Mouse (Mus musculus) left cerebral cortex, postnatal 4 days (tissue): ENCODE measurements around the gene Tmed9. TPM values are rescaled to one million over a fixed set of nuclear protein-coding genes. Genes with fewer than 3 reads are reported as not detected.

Source experiments
- DNase-seq: peaks from one replicate; pipeline ENCODE4 v3.0.0-alpha.2; 2022
- intact Hi-C: fragments of 180-260 bp; cut with DNase I; formaldehyde crosslinking; loops from one replicate; pipeline ENCODE4 v1.15.1; 2025
- total RNA-seq, 2 experiments: library from RNA; stranded (reverse); gene quantifications; 2 replicates each; pipeline ENCODE4 v1.2.3; 2021

Tmed9 gene
- total RNA-seq: 100 to 1,000 TPM; 109 to 111 TPM

DNA sequence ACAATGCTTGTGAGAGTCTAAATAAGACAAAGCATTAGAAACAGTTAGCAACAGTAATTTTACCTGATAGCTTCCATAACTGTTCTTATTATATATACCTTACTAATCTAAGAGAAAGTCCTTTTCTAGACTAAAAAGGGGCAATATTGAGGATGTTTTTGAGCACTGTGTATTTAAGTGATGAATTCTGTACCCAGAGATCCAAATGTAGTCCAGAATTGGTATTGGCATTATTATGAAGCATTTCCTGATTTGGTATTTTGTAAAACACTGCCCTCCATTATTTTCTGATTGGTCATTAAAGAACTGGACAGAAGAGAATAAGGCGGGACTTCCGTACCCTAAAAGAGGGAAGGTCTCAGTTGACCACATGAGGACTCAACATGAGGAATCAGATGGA lies at the start of gene Tmed9:
Tmed9 (plus strand) TSS at position 301 of the 400 bp plus-strand sequence.
- intact Hi-C loops: no loop called here
- DNase-seq: no peak

DNA sequence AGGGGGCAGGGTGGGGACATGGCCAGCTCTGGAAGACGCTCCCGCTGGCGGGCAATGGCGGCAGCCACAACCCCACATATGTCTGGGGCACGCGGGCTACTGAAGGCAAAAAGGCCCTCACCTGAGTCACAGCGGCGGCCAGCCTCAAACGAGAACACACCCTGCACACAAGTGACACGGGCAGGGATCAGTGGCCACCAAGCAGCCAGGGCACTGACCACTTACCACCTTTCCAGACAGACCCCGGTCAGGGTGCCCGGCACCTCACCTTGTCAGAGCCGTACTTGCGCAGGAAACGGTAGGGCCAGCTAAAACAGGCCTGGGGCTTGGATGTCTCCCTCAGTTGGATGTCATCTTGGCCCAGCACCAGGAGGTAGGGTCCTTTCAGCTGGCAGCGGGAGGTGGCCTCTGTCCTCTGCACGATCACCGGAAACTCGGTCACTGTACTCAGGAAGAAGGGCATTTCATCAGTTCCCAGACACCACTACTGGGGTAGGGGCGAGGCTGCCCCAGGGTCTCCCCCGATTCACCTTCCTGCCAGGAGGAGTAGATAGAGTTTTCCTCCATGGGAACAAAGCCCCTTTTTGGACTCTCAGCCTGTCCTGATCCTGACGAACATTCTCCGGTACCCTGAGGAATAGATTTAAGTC lies 49.5 kb upstream of the Tmed9 start:
- DNase-seq: no peak
- intact Hi-C loops: no loop called here

DNA sequence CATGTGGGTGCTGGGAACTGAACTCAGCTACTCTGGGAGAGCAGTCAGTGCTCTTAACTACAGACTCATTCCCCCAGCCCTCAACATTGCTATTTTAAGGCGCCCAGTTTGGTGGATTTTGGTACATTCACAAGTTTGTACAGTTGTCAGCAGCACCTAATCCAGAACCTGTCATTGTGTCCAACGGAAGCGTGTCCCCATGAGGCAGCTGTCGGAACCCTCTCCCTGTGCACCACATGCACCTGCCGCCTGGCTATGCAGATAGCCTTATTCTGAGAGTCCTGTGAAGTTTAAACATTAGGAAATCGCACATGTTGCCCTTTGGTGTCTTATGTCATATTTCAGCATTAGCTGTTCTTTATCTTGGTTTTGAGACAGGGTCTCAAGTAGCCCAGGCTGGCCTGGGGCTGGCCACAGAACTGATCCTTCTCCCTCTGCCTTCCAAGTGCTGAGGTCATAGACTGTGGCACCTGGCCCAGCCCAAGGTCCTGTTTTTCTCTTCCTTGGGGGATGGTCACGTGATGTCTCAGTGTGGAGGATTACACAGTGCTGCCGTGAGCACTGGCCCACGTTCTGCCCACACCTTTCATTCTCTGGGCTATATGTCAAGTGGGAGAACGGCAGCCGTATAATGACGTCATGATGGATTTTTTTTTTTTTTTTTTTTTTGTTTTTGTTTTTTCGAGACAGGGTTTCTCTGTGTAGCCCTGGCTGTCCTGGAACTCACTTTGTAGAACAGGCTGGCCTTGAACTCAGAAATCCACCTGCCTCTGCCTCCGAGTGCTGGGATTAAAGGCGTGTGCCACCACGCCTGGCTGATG lies 47.6 kb upstream of the Tmed9 start:
- DNase-seq: no peak
- intact Hi-C loops: no loop called here

DNA sequence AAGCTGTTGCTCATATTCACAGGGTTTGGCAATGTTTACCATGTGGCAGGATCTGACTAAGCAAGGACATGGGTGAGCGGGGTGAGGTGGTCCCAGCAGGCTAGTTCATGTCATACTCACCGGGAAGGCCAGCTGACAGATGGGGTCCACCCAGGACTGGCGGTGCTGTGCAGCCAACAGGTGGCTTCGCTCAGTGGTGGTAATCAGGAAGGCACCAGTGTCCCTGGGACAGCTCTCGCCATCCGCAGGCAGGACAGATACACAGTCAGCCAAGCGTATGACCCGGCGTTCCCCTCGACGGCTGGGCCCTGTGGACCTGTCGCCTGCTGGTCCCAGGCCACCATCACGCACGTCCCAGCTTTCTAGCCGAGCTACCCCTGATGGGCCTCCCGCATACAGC lies 46.3 kb upstream of the Tmed9 start:
- no peak for DNase-seq
- intact Hi-C loops: no loop called here

DNA sequence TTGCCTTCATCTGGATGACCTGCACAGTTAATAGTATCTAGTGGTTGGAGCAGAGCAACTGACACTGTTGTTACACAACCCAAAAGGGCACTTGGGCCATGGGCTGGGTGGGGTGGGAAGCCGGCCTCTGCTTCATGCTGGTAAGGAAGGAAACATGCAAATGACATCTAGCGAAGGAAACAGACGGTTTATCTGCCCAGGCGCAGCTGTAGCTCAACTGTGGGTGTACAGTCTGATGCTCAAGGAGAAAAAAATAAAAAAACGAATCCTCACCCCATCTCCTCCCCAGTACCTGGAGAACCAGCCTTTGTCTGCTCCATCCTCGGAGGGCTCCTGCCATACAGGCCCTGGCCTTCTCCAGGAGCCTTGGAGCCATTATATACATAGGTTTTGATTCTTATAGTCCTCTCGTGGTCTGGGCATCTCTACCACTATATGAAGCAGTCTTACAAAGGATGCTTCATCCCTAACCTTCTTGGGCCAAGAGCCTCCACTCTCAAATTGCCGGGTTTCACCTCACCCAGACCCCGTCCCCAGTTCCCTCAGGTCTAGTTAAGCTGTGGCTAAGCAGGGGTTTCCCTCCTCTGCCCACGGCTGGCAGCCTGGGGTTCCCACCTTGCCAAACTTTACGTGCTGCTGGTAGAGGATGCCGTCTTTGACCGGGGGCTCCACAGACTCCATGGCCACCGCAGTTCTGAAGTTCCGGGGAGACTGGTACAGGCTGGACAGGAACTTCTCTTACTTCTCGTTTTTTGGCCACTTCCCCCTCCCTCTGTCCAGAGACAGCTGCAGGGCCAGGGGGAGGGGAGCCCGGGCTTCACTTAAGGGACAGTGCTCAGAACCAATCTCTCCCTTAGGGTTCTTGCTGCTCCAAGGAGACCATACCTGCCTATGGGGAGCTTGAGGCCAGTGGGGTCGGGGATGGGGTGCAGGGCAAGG lies 45.4 kb upstream of the Tmed9 start:
- no peak for DNase-seq

DNA sequence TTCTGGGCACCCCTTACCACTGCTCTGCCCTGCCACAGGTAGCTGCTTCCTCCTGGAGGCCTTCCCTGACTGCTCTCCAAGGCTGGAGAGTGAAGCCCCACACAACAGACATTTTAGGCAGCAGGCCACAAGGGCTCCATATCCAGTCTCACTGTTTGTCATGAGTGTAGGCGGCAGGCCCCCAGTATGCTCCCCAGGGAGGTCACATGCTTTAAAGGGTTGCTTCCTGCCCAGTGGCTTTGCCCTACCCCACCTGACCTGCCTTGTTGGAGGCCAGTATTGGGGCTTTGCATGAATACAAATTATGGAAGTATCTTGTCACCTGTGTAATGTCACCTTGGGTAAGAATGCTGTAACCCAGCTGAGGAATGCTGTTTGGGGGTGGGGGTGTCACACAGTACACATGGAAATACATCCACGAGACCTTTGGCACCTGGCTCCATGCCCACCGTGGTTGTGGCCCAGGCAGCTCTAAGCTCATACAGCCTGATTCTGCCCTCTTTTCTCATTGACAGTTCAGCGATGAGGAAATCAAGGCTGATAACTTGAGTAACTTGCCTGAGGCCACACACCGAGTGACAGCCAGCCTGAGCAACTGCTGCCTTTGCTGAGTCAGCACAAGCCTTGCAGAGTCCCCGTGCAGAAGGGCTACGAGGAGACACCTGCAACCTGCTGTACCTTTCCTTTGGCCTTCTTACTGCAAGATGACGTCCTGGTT lies 44.2 kb upstream of the Tmed9 start, which contains the start of gene Dok3:
Dok3 (minus strand) TSS at position 99 of the 718 bp plus-strand sequence.
- intact Hi-C loops: no loop called here
- no peak for DNase-seq

More for the DNA sequence above, 45.4 kb upstream of the Tmed9 start:
- intact Hi-C loops: no loop called here

DNA sequence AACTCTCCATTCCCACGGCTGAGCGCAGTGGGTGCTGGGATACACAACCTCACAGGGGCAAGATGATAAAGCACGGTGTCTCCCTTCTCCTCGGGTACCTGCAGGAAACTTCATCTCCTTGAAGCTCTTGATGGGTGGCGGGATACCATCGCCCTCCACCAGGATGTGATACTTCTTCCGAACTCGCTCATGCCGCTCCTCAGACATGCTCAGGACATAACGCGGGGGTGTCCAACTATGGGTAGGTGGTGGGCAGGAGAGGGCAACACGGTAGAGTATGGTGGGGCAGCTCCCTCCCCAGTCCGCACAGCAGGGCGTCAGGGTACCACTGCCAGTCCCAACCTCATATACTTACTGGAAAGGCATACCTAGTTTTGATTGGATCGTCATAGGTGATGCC lies 38.3 kb upstream of the Tmed9 start:
- intact Hi-C loops: no loop called here
- no peak for DNase-seq

DNA sequence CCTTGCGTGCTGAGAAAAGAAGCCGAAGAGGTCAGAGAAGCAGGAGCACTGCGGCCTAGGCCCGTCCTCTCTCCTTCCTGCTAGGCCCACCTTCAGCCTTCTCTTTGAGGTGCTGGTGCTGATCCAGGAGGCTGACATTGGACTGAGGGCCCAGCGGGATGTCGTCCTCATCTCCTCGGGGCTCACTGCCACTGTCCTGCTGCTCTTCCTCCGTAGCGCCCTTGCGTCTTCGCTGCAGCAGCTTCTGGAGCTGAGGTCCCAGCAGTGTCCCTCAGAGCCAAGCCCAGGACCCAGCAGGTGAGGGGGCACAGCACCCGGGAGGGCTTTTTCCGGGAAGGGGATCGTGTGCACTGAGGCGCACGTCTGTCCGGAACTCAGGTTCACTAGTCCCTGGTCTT lies 37.7 kb upstream of the Tmed9 start:
- DNase-seq: no peak
- intact Hi-C loops: no loop called here

DNA sequence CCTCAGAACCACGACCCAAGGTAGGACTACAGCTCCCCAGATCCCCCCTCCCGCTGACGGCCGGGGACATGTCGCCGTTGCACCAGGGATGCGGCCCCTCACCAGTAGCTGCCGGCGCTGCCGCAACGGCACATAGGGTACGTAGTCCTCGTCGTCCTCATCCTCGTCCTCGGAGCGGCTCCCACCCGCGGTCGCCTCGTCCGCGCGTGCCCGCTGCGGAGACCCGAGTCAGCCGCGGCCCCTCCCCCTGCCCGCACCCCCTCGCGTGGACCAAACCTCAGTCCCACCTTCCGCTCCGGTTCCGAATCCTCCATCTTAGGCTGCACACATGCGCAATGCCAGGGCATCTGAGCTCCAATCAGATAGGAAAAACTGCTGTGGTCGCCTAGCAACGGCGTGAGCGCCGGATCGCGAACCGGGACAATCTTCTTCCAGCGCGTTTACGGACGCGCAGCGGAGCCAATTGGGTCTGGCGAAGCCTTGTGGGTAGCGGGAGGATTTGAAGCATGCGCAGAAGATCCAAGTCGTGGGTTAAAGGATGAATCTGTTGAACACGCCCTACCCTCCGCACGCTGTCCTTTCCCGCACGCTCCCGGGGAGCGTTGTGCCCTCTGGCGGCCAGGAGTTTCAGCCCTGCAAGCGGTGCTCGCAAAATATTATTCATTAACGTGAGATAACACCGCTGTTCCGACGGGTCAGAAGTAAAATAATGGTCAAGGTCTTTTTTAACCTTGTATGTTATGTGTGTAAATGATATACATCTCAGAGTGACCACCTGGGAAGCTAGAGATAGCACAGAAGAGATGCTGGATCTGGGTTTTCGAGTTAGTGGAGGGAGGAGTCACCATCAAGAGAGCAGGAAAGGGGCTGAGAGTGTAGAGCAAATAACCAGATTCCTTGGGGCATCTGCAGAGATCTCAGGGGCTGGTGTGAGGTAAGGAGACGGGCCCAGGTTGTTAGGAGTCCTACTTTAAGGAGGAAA lies 37.0 kb upstream of the Tmed9 start, which contains the start of gene Ddx41:
Ddx41 (minus strand) TSS at position 465 of the 982 bp plus-strand sequence.
- intact Hi-C loops: no loop called here
- DNase-seq: peak; percentile 98

DNA sequence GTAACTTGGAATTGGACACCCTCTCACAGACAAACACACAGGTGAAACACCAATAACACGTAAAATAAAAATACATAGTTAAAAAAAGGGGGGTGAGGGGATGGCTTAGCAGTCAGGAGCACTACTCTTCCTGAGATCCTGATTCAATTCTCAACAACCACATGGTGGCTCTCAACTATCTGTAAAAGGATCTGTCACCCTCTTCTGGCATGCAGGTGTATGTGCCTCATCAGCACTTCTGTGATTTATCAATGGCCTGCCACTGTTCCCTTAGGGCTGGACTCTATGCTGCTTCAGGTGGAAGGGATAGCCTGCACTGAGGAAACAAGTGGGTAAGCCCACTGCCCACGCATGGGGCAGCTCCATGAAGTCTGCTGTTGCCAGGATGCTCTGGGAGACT lies 32.6 kb upstream of the Tmed9 start:
- intact Hi-C loops: no loop called here
- no peak for DNase-seq

DNA sequence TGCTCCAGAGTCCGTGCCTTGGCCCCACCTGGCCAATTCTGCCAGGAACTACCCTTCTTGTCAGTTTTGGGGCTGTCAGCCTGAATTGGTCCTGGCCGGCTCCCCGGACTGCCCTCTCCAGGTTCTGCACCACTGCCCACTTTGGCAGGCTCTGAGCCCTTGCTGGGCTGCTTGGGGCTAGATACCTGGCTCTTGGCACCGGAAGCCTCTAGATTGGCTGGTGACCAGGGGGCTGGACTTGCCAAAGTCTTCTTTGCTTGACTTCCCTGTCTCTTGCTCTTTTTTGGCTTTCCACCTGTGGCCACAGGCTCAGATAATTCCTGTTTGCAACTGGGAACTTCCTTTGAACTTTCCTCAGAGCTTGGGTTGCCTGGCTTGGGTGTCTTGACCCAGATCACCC lies 30.6 kb upstream of the Tmed9 start:
- DNase-seq: no peak
- intact Hi-C loops: no loop called here

DNA sequence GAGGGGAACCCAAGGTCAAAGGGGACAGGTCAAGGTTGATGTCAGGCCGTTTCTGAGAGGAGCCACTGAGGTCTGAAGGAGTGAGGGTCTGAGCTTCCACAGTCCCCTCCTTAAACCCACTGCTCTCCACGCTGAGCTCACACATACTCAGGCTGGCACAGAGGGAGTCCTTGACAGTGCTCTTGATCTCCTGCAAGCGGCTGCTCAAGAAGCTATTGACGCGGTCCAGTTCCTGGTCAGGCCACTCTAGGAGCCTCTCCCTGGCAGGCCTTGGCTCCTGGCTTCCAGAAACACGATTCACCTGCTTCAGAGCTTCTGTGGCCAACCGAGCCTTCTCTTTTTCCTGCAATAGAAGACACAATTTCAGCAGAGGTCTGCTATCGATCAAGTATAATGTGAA lies 30.1 kb upstream of the Tmed9 start:
- no peak for DNase-seq
- intact Hi-C loops: no loop called here

DNA sequence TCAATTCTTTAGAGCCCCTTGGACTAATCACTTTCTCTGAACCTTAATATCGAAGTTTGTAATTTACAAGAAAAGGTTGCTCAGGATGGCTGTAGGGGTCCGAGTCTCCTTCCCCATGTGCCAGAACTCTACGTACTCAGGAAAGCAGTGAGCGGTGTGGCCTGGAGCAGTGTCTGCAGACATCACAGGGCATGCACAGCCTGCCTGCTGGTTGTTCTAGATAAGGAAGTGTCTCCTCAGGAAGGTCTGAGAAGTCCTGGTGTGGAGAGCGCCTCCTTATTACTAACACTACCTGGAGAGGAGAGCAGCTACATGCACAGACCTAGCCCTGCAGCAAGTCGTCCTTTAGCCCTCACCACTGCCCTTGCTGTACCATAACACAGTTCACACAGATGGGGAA lies 28.7 kb upstream of the Tmed9 start:
- intact Hi-C loops: no loop called here
- DNase-seq: no peak

DNA sequence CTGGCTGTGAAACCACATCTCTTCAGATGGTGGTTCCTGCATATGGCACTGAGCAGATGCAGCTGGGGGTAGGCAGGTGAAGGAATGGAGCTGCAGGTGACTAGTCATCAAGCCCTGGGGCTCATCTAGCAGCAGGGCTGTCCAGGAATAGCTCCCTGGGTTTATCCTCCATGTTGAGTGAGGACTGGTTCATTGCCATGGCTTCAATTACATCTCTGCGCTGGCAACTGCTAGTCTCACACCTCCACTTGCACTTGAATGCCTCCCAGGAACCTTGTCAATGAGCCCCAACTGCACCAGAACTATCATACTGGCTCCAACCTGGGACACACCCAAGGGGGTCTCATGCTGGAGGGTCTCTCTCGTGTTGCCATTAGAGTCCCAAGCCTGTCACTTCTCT lies 25.6 kb upstream of the Tmed9 start:
- no peak for DNase-seq
- intact Hi-C loops: no loop called here

DNA sequence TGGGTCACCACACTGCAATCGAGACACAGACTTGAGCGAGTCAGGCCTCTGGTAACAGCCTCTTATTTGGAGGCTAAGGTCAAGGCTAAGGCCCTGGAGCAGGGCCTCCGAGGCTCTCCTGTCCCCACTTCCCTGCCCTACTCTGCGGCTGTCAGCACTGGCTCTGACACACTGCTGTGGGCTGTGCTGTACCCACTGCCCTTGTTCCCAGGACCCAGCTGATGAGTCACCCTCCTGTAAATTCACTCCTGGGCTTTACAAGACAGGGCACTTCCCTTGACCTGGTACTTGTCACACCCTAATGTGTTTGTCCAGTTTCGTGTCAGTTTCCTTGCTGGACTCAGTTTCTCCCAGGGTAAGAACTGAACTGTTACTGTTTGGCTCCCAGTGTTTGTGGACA lies 25.1 kb upstream of the Tmed9 start:
- no peak for DNase-seq
- intact Hi-C loops: no loop called here

DNA sequence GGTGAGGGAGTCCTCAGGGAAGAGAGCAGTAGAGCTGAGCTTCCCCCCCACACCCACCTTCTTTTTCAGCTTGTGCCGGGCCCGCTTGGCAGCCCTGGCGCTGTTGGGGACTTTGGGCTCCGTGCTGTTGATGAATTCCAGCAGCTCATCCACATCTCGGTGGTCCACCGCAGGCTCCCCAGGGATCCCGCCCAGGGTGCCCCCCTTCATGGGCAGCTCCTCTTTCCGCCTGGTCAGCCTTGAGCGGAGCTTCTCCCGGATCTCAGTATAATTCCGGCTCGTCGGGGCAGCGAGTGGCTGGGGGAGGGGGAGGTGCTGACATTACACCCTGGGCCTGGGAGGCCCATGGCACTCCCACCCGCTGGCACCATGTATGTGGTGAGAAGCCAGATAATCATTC lies 24.5 kb upstream of the Tmed9 start:
- intact Hi-C loops: no loop called here
- DNase-seq: no peak

DNA sequence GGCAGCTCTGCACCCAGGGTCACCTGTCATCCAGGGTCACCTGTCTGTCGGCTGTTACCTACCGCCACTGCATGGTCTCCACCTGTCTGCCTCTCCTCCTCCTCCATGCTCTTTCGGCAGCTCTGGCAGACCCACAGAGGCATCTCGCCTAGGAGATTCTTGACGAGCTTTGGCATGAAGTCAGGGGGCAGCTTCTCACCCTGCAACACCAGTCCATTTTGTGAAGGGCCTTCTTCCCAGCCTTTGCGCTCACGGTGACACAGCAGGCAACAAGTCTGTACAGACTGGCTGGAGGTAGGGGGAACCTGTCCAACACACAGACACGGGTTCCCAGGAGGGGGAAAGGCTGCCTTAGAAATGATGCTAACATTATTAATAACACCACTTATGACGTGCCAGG lies 17.6 kb upstream of the Tmed9 start:
- intact Hi-C loops: no loop called here

DNA sequence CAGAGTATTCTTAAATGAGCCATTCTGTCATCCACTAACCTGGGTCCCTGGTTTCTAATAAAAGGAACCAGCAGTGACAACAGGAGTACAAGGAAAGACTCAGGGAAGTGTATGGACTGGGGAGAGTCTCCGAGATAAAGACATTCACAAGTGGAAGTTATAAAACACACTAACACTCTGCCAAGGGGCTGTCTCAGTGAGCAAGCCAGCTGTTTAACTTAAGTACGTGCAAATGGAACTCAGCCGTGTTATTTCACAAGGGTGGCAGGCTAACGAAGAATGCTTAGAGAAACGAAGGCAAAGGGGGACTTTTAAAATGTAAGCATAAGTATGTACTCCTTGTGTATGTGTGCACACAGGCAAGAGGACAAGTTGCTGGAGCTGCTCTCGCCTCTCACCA lies 16.0 kb upstream of the Tmed9 start:
- DNase-seq: no peak
- intact Hi-C loops: no loop called here

More for the DNA sequence above, 17.6 kb upstream of the Tmed9 start:
- DNase-seq: no peak

DNA sequence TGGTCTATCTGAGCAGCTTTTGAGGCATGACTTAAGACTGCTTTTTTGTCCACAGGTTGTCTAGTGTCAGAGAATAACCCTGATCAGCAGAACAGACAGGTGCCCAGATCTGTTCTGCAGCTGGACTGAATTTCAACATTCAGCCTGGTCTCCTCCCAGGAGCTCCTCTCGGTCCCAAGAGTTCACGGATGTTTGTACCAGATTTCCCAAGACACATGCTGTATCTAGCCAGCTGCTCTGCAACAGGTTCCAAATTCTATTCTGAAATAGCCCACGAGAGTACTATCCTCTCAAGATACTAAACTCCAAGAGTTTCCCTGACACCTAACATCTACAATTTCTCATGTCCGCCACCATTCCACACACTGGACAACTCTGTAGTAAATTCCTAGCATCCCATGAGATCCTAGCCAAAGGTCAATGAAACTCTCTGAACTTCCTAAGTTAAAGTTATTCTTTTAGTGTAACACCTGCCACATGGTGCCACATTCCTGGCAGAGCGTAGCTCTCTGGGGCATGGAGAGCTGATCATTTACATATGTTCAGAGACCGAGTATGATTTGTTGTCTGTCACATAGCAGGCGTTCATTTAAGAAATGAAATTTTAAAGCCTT lies 10.2 kb upstream of the Tmed9 start:
- intact Hi-C loops: no loop called here
- no peak for DNase-seq
